Mouse (Mus musculus) gastrocnemius, adult 2 months (tissue): Measurements from ENCODE around the gene 4930558K02Rik. TPM values are rescaled to one million over a fixed set of nuclear protein-coding genes. Genes with fewer than 3 reads are reported as not detected.

Experiments used
- DNase-seq: peaks from one replicate; pipeline ENCODE4 v3.0.0; 2022
- H3K27ac ChIP-seq: fragments of 200-600 bp; 2 replicates; pipeline ENCODE4 v1.8.1; 2022; ENCODE audit warnings: mild to moderate bottlenecking
- H3K4me3 ChIP-seq: fragments of 200-600 bp; 2 replicates; pipeline ENCODE4 v1.8.1; 2022; ENCODE audit warnings: mild to moderate bottlenecking, moderate library complexity
- CTCF ChIP-seq: fragments of 200-600 bp; IDR thresholded peaks from 2 replicates; pipeline ENCODE4 v1.8.1; 2022; ENCODE audit warnings: antibody characterized with exemption, mild to moderate bottlenecking, moderate library complexity
- intact Hi-C: fragments of 180-260 bp; cut with DNase I; formaldehyde crosslinking; loops from one replicate; pipeline ENCODE4 v1.15.1; 2025
- total RNA-seq, 2 experiments: library from RNA; stranded (reverse); gene quantifications; 2 replicates each; pipeline ENCODE4 v1.2.3; 2021

The 4930558K02Rik gene
- total RNA-seq, 2 experiments from 2014 or later, result not detected

GRCm38 (mm10) chr1:162008208-162008607, 28.8 kb upstream of the 4930558K02Rik start:
- no peak for DNase-seq
- intact Hi-C loops, result loop anchor here (10.0 kb wide), 1 partner anchor 207 kb away; no protein-coding TSS in a partner anchor
- H3K4me3 ChIP-seq, result no peak overlapping the region
- peak overlapping the region; percentile 79 for H3K27ac ChIP-seq
- TF ChIP-seq CTCF, result no peak

DNA sequence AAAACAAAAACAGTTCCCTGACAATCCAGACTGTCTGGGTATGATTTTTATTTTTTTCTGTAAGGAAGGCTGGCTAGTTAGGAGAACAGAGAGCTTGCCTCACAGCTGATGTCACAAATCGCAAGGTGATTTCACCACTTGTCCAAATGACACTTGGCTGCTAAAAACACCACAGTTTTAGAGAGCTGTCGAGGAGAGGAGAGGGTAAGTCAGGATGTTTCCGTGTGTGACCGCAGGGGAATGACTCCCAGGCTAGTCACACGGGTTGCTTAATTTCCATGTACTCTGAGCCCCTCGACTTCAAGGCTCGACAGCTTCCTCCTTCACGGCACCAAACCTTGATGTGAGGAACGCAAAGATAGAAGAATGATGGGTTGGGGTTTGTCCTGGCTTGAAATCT, 26.7 kb upstream of the 4930558K02Rik start:
- Histone ChIP-seq H3K4me3 (no peak overlapping the region), H3K27ac (peak overlapping the region; percentile 84; the same call in 1 of the 2 replicates)
- intact Hi-C loops, result loop anchor here (10.0 kb wide), 1 partner anchor 209 kb away; no protein-coding TSS in a partner anchor
- TF ChIP-seq CTCF, result no peak
- no peak for DNase-seq

GRCm38 (mm10) chr1:162004821-162005770, 25.7 kb upstream of the 4930558K02Rik start:
- Histone ChIP-seq H3K4me3 (peak overlapping the region; percentile 66), H3K27ac (peak overlapping the region; percentile 84)
- peak; percentile 72 for TF ChIP-seq CTCF
- intact Hi-C loops, result loop anchor here (10.0 kb wide), 1 partner anchor 210 kb away; no protein-coding TSS in a partner anchor
- DNase-seq, result peak; percentile 57

GRCm38 (mm10) chr1:162004518-162004780, 25.0 kb upstream of the 4930558K02Rik start:
- peak overlapping the region; percentile 84 for H3K27ac ChIP-seq
- DNase-seq, result no peak
- no peak overlapping the region; the same call in 1 of the 2 replicates for H3K4me3 ChIP-seq
- TF ChIP-seq CTCF, result no peak
- intact Hi-C loops, result loop anchor here (10.0 kb wide), 1 partner anchor 210 kb away; no protein-coding TSS in a partner anchor

- H3K27ac ChIP-seq, result peak overlapping the region; percentile 84
- no peak for DNase-seq
- H3K4me3 ChIP-seq, result no peak overlapping the region; the same call in 1 of the 2 replicates
- TF ChIP-seq CTCF, result no peak
- intact Hi-C loops, result loop anchor here (10.0 kb wide), 1 partner anchor 211 kb away; no protein-coding TSS in a partner anchor
Measured at GRCm38 (mm10) chr1:162003729-162004517, 24.5 kb upstream of the 4930558K02Rik start.

DNA sequence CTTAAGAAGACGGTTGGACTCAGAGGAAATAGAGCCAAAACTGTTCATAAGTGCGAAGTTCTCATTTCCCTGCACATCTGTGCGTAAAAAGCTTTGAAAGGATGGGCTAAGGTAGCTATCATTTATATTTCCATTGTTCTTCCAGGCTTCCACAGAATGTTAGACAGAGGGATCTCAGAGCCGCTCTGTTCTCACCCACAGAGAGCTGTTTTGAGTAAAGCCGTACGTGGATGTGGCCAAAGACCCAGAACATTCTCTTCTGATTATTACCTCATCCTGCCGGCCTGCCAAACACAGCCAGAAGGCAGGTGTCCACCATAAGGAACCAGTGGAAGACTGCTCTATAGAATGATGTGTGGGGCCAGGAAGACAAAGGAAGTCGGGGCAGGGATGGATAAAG, 21.9 kb upstream of the 4930558K02Rik start:
- Histone ChIP-seq H3K4me3 (no peak overlapping the region), H3K27ac (peak overlapping the region; percentile 16; the same call in 1 of the 2 replicates)
- DNase-seq, result peak; percentile 35
- TF ChIP-seq CTCF, result no peak
- intact Hi-C loops, result loop anchor here (1.0 to 10.0 kb wide), 2 partner anchors 213 to 312 kb away; no protein-coding TSS in a partner anchor

DNA sequence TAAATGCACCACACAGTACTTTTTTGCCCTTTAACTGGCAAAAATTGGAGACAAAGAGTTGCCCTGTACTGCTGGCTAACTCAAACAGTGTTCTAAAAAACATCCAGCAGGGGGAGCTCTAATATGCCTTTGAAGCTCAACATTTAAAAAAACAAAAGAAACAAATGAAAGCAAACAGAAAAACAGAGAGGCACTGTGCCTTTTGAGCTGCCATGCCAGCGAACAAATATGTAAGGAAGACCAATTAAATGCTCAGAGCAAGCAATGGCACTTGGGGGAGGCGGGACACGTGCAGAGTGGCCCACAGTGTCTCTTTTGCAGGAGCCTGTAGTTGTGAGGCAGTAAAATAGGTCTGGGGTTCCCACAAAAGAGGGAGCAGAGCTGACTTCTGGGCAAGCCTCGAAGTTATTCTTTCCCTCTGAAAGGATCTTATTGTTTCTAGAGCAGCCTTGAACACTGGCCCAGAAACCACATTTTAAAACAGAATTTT, 20.5 kb upstream of the 4930558K02Rik start:
- H3K27ac ChIP-seq, result peak overlapping the region; percentile 76
- intact Hi-C loops, result loop anchor here (10.0 kb wide), 1 partner anchor 215 kb away; no protein-coding TSS in a partner anchor
- no peak for DNase-seq
- TF ChIP-seq CTCF, result peak; percentile 87
- peak overlapping the region; percentile 64 for H3K4me3 ChIP-seq

GRCm38 (mm10) chr1:161999338-161999737, 19.9 kb upstream of the 4930558K02Rik start:
- DNase-seq, result no peak
- intact Hi-C loops, result no loop called here
- Histone ChIP-seq H3K4me3 (peak overlapping the region; percentile 64), H3K27ac (peak overlapping the region; percentile 76)
- TF ChIP-seq CTCF, result no peak

DNA sequence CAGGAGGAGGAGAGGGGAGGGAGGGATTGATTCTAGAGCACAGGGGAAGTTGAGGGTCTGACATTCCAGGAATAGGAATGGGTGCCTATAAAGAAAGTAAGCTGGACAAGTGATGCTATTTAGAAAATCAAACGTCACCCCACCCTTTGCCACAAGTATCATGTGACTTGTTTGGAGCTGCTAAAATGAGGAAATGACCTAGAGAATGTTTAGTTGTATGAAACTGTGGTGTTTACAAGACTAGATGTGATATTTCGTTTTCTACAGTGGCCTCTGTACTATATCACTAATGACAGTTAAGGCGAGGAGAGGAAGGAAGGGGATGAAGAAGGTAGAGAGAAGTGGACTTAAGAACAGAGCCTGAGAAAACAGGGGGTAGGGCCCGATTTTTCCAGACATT, 19.3 kb upstream of the 4930558K02Rik start:
- no peak for TF ChIP-seq CTCF
- no peak overlapping the region for H3K4me3 ChIP-seq
- H3K27ac ChIP-seq, result peak overlapping the region; percentile 76
- intact Hi-C loops, result no loop called here
- no peak for DNase-seq

DNA sequence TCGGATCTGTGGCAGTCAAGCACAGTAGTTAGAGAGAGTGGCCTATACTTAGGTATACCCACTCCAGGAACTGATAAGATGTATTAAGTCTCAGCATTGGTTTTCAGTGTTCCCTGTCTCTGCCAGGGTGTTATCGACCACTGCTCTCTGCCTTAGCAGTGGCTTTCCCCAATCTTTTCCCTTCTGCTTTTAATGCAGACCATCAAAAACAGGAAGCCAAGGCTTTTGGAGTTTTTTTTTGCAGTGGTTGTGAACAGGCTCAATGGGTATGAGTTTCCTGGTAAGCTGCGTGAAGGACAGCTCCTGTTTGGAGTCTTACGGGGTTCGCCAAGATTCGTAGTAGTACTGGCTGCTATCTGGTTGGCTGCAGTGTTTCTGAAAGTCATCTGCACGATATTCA, 13.0 kb upstream of the 4930558K02Rik start:
- no peak for DNase-seq
- no peak overlapping the region for H3K27ac ChIP-seq
- TF ChIP-seq CTCF, result no peak
- intact Hi-C loops, result no loop called here
- no peak overlapping the region for H3K4me3 ChIP-seq

- no peak for DNase-seq
- Histone ChIP-seq H3K4me3 (no peak overlapping the region), H3K27ac (no peak overlapping the region)
- intact Hi-C loops, result no loop called here
- TF ChIP-seq CTCF, result no peak
Measured at GRCm38 (mm10) chr1:161991846-161992245, 12.4 kb upstream of the 4930558K02Rik start.
